ENCODE assay signal across 10 mouse cellular contexts in the genomic region with DNA sequence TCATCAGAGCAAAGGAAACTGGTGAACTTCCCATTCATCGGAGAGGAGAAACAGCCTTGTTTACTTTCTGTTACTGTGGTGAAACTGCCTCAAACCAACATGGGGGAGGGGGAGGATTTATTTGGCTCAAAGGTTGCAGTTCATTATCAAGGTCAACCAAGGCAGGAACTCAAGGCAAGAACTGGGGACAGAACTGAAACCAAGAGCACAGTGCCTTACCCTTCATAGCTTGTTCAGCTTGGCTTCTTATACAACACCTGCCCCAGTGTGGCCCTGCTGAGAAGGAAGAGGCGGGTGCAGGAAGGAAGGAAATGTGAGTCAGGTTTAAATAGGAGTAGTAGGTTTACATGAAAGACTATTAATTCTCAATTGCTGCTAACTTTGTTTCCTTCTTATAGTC. TPM values are rescaled to one million over a fixed set of nuclear protein-coding genes. Genes with fewer than 3 reads are reported as not detected.
DNase-seq lines count a peak whose midpoint lies in the region; ATAC-seq and TF ChIP-seq lines count a peak whose summit lies in the region.
"Had no signal": no experiment of that assay in that cellular context is flagged by ENCODE, and none has a peak within 500 bp of the region (broad histone marks: within the 10 kb centered on the region; RNA-seq: fewer than 3 reads in every experiment).

No protein-coding gene starts in this region.

- H3K27me3 ChIP-seq in kidney, postnatal 0 days (ENCODE audit: insufficient read depth, low read length) = no peaks in the 10 kb centered on the region
- no peaks in the 10 kb centered on the region for H3K27me3 ChIP-seq in midbrain, embryonic 13.5 days

- H3K4me3 ChIP-seq in kidney, postnatal 0 days (replicated peaks; ENCODE audit: low read depth, low read length) = no peak overlapping the region
- no peak overlapping the region for H3K4me3 ChIP-seq in midbrain, embryonic 13.5 days (replicated peaks)
- H3K4me3 ChIP-seq: myocyte had no signal

- no peak for TF ChIP-seq CTCF in kidney, postnatal 0 days (IDR thresholded peaks at IDR 0.05; ENCODE audit: low read depth)

- H3K27ac ChIP-seq in kidney, postnatal 0 days = no peak overlapping the region
- H3K27ac ChIP-seq in midbrain, embryonic 13.5 days = no peak overlapping the region

- ATAC-seq in kidney, postnatal 0 days (replicated peaks; ENCODE audit: low FRiP score, low read depth) = no peak
- peak; percentile 77 for ATAC-seq in megakaryocyte progenitor cell, adult 5-6 weeks (replicated peaks; ENCODE audit: poor library complexity)
- ATAC-seq in midbrain, embryonic 13.5 days = no peak

- H3K4me1 ChIP-seq in kidney, postnatal 0 days (replicated peaks; ENCODE audit: insufficient read depth, low read length) = no peaks in the 10 kb centered on the region
- no peaks in the 10 kb centered on the region for H3K4me1 ChIP-seq in midbrain, embryonic 13.5 days (replicated peaks)

- H3K9ac ChIP-seq in kidney, postnatal 0 days (ENCODE audit: low read depth, low read length) = no peak overlapping the region
- H3K9ac ChIP-seq in midbrain, embryonic 13.5 days (replicated peaks) = no peak overlapping the region

- H3K36me3 ChIP-seq in kidney, postnatal 0 days (ENCODE audit: insufficient read depth, low read length) = no peaks in the 10 kb centered on the region
- H3K36me3 ChIP-seq in midbrain, embryonic 13.5 days = no peaks in the 10 kb centered on the region

- intact Hi-C loops in left cerebral cortex, postnatal 25 days (cut with DNase I) = no loop called here

- no peak overlapping the region for H3K4me2 ChIP-seq in kidney, postnatal 0 days (ENCODE audit: low read length)
- no peak overlapping the region for H3K4me2 ChIP-seq in midbrain, embryonic 13.5 days (replicated peaks)

- 57% methylated on average over 2 of the region's 2 CpGs for WGBS in kidney, postnatal 0 days
- whole genome bisulfite sequencing in midbrain, embryonic 13.5 days = 88% methylated on average over 2 of the region's 2 CpGs

- H3K9me3 ChIP-seq in kidney, postnatal 0 days (replicated peaks; ENCODE audit: low read length) = no peaks in the 10 kb centered on the region
- no peaks in the 10 kb centered on the region for H3K9me3 ChIP-seq in midbrain, embryonic 13.5 days

- DNase-seq in CD4-positive helper T cell, adult 2 months (ENCODE audit: low read depth, low spot score) = peak; percentile 21
- peak; percentile 42 for DNase-seq in ES-CJ7 (ENCODE audit: low read depth, low spot score)
- DNase-seq in kidney, postnatal 0 days (ENCODE audit: low spot score) = peak; percentile 30
- no peak for DNase-seq in left cerebral cortex, postnatal 25 days (ENCODE audit: low spot score in 2 of 2)
- DNase-seq in ovary, postnatal 14 days (ENCODE audit: low spot score) = no peak

RNA-seq across cellular contexts. Expression of a gene that starts 36.0 kb away (rescaled TPM):
- 0.12 and 0.19 TPM in 2 replicates for polyA plus RNA-seq in kidney, postnatal 0 days (2015; fragmentation: Nextera tagmentation; extraction: Ambion mirVana)
- total RNA-seq in megakaryocyte progenitor cell, adult 5-6 weeks (2015) = not detected in 2 replicates
- not detected in 2 replicates for total RNA-seq in megakaryocyte progenitor cell, adult 5-6 weeks (2017)
- total RNA-seq in left cerebral cortex, postnatal 25 days (2021) = not detected
- 0.17 TPM in 1 of 2 replicates, not detected in the other for polyA plus RNA-seq in midbrain, embryonic 13.5 days (2015; fragmentation: Nextera tagmentation; extraction: Ambion mirVana)
- polyA plus RNA-seq: brain, embryonic 14.5 days; stomach, embryonic 16.5 days had no signal

Comparison
In these comparisons a context has a peak if more than half of its experiments do, and no peak if none do; other contexts are left out.
1. DNase-seq: peak in CD4-positive helper T cell, adult 2 months (single experiment), ES-CJ7 (single experiment) and kidney, postnatal 0 days (single experiment); none in left cerebral cortex, postnatal 25 days (0 of 2) and ovary, postnatal 14 days (single experiment).